Mouse (Mus musculus) liver, adult 2 months (tissue): ENCODE measurements around the gene Sohlh2. TPM values are rescaled to one million over a fixed set of nuclear protein-coding genes. Genes with fewer than 3 reads are reported as not detected.

Experiments
- DNase-seq: peaks from one replicate; pipeline ENCODE4 v3.0.0-alpha.2; 2011; ENCODE audit warnings: low read depth, low spot score; ENCODE audit errors: extremely low read depth
- H3K27ac ChIP-seq: fragments of 200-500 bp; replicated peaks from 2 replicates; pipeline ENCODE4 v1.5.1; 2012; ENCODE audit warnings: low read depth, mild to moderate bottlenecking, control low read depth, inconsistent platforms, low read length; ENCODE audit not compliant: insufficient read depth
- H3K27me3 ChIP-seq: fragments of 200-500 bp; 2 replicates; pipeline ENCODE4 v1.6.1; 2012; ENCODE audit warnings: mild to moderate bottlenecking, moderate library complexity, low read length, inconsistent platforms; ENCODE audit not compliant: control insufficient read depth, insufficient read depth
- H3K36me3 ChIP-seq: fragments of 200-500 bp; 2 replicates; pipeline ENCODE4 v1.6.1; 2012; ENCODE audit warnings: low read length, inconsistent platforms; ENCODE audit not compliant: control insufficient read depth, insufficient read depth
- H3K4me1 ChIP-seq: fragments of 200-500 bp; 2 replicates; pipeline ENCODE4 v1.6.1; 2011; ENCODE audit warnings: low read length; ENCODE audit not compliant: control insufficient read depth, insufficient read depth
- H3K4me3 ChIP-seq: fragments of 200-500 bp; 2 replicates; pipeline ENCODE4 v1.5.1; 2011; ENCODE audit warnings: low read depth, mild to moderate bottlenecking, control low read depth, low read length, moderate library complexity; ENCODE audit not compliant: insufficient read depth
- H3K79me2 ChIP-seq: fragments of 200-500 bp; 2 replicates; pipeline ENCODE4 v1.6.1; 2012; ENCODE audit warnings: inconsistent platforms, mild to moderate bottlenecking, low read length, moderate library complexity; ENCODE audit not compliant: control insufficient read depth, insufficient read depth
- H3K9ac ChIP-seq: fragments of 200-500 bp; 2 replicates; pipeline ENCODE4 v1.6.1; 2012; ENCODE audit warnings: low read depth, mild to moderate bottlenecking, control low read depth, inconsistent platforms, low read length
- CTCF ChIP-seq: fragments of 200-500 bp; IDR thresholded peaks from 2 replicates; pipeline ENCODE4 v1.5.1; 2011; ENCODE audit warnings: low read depth, low read length, control low read depth
- POLR2A ChIP-seq: fragments of 200-500 bp; IDR thresholded peaks from 2 replicates; pipeline ENCODE4 v1.6.1; 2011; ENCODE audit warnings: low read length, control low read depth; ENCODE audit not compliant: insufficient read depth; ENCODE audit errors: extremely low read depth
- WGBS: fragments of 180-500 bp; shearing (Covaris S2); methylation state at CpG from one replicate; pipeline ENCODE4 v1.1.7; 2018; 5-methylcytosine and 5-hydroxymethylcytosine counted together
- polyA plus RNA-seq: library from polyadenylated mRNA; depleted of rRNA; stranded (reverse); fragments of >200 nt; gene quantifications from 2 replicates; pipeline ENCODE4 v1.2.3, GENCODE M21; 2012
- total RNA-seq: library from RNA; depleted of rRNA; stranded (reverse); fragments of >200 nt; gene quantifications from 2 replicates; pipeline ENCODE4 v1.2.3, GENCODE M21; 2014

Gene Sohlh2
- total and polyA plus RNA-seq, 2 experiments = not detected

DNA sequence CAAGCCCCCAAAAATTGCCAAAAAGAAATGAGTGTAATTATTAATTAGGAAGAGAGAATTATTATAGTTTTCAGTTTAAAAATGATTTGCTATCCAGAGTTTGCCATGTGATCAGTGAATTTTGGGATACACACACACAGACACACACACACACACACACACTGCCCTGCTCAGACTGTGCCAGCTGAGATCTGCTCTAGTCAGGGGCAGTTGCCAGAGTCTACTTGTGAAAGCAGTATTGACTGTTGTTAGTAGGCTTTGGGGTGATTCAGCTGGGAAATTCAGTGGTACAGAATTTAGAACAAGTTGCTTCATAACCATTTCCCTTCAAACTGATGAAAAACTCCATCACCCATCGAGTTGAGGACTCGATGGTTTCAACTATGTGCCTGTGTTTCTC is 34.7 kb upstream of the Sohlh2 start:
- Histone ChIP-seq H3K79me2 (no peaks in the 10 kb centered on the region), H3K27me3 (no peaks in the 10 kb centered on the region), H3K9ac (no peak overlapping the region), H3K4me1 (peaks cover 3% of the 10 kb centered on the region; the same call in 1 of the 2 replicates), H3K27ac (0 out of 2 replicates have a peak overlapping the region, but pooled peaks have one; percentile 21), H3K36me3 (no peaks in the 10 kb centered on the region), H3K4me3 (no peak overlapping the region)
- 30% methylated on average over 2 of the region's 2 CpGs for WGBS
- TF ChIP-seq POLR2A (no peak), CTCF (no peak)
- DNase-seq = peak; percentile 84

DNA sequence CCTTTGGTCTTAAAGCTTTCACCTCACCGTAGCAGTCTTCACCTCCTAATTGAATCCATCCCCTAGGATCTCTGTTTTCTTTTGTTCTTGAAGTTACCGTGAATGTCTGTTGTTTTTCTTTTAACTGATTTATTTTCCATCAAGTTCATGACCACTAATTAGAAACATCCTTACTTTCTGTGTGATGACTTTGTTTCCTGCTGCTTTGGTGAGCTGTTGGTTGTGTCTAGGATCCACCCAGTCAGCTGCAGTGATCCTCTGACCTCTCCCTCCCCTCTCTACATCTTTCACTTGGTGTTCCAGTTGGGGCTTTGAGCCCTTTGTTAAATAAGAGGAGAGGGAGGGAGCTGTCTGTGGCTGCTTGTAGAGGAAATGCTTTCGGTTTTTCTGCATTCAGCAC is 33.7 kb upstream of the Sohlh2 start:
- TF ChIP-seq CTCF (no peak), POLR2A (no peak)
- H3K9ac ChIP-seq = no peak overlapping the region
- no peaks in the 10 kb centered on the region for H3K36me3 ChIP-seq
- no peak overlapping the region for H3K27ac ChIP-seq
- H3K27me3 ChIP-seq = no peaks in the 10 kb centered on the region
- H3K79me2 ChIP-seq = no peaks in the 10 kb centered on the region
- WGBS = 74% methylated on average over 3 of the region's 3 CpGs
- DNase-seq = no peak
- H3K4me3 ChIP-seq = no peak overlapping the region
- peaks cover 3% of the 10 kb centered on the region; the same call in 1 of the 2 replicates for H3K4me1 ChIP-seq

DNA sequence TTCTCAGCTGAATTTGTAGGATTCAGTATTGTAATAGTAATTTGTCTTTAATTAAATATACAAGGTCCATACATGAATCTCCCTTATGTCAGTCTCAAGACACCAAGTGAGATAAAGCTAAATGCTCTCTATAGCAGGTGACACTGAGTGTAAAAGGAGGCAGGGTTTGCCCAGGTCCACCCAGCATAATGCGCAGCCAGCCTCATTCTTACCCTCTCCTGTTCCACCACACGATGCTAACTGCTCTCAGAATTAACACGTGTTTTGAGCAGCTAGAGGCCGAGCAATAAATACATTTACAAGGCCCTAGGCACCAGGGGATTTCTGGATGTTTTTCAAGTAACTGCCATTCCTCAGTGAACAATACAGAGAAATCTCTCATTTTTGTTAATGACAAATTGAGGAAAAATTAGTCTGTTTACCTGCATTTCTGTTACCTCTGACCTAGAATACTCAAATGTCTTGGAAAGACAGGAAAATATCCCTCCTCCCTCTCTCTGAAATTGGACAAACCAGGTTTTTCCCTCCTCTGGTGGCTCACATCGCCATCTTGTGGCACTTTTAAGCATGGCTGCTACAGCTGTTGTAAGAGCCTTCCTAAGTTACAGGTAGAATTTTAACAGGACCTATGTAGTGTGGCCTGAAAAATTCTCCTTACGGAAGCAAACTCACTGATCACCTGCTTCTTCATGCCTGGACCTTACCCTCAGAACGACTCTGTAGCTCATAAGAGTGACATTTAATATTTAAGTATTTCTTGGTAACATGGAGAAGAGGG is 30.0 kb upstream of the Sohlh2 start:
- no peaks in the 10 kb centered on the region for H3K36me3 ChIP-seq
- no peaks in the 10 kb centered on the region for H3K27me3 ChIP-seq
- H3K27ac ChIP-seq = no peak overlapping the region
- no peaks in the 10 kb centered on the region for H3K79me2 ChIP-seq
- H3K4me1 ChIP-seq = peaks cover 2% of the 10 kb centered on the region; the same call in 1 of the 2 replicates
- peak; percentile 64 for DNase-seq
- H3K9ac ChIP-seq = no peak overlapping the region
- TF ChIP-seq CTCF = peak; percentile 45; the same call in 1 of the 2 replicates
- no peak for TF ChIP-seq POLR2A
- 45% methylated on average over 7 of the region's 7 CpGs for WGBS
- H3K4me3 ChIP-seq = no peak overlapping the region

- DNase-seq = peak; percentile 41
- TF ChIP-seq POLR2A (no peak), CTCF (no peak)
- Histone ChIP-seq H3K9ac (no peak overlapping the region), H3K36me3 (no peaks in the 10 kb centered on the region), H3K4me3 (no peak overlapping the region), H3K27me3 (no peaks in the 10 kb centered on the region), H3K79me2 (no peaks in the 10 kb centered on the region), H3K4me1 (no peaks in the 10 kb centered on the region), H3K27ac (no peak overlapping the region)
- 62% methylated on average over 6 of the region's 6 CpGs for WGBS
Observed at GRCm38 (mm10) chr3:55152673-55153334, 29.0 kb upstream of the Sohlh2 start.

DNA sequence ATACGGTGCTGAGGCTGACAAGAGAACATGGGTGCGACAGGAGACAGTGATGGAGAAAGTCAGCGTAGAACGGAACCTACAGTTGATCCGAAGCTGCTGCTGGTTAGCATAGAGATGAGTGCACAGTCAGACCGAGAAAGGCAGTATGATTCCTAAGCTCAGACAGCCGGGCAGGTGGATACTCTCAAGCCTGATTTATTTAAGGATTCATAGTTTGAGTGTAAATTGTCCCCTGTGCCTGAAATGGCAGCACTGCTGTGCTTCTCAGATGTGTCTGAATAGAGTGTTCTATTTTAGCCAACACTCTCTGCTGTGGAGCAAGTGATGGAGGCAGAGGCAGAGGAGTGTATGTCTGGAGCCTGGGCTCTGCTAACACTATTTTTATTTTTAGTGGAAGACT is 27.7 kb upstream of the Sohlh2 start:
- Histone ChIP-seq H3K4me1 (no peaks in the 10 kb centered on the region), H3K27ac (no peak overlapping the region), H3K79me2 (no peaks in the 10 kb centered on the region), H3K4me3 (no peak overlapping the region), H3K9ac (no peak overlapping the region), H3K36me3 (no peaks in the 10 kb centered on the region), H3K27me3 (no peaks in the 10 kb centered on the region)
- TF ChIP-seq POLR2A = no peak
- TF ChIP-seq CTCF = no peak
- no peak for DNase-seq
- 87% methylated on average over 7 of the region's 7 CpGs for WGBS

DNA sequence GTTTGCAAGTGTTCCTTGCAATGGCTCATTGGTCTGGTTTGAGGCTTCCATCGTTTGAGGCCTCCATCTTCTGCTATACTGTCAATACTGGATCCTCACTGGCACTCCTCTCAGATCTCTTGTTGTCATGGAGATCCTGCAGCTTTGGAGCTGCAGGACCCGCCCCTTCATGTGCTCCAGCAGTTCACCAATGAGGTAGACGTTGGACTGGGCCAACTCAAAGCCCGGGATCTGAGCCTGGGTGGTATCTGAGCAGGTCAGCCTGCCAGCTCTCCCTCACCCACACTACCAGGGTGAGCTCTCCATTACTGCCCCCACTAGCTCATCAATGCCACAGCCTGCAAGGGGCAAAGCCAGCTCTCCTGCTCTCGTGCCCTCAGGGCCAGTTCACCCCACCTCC is 24.4 kb upstream of the Sohlh2 start:
- Histone ChIP-seq H3K79me2 (no peaks in the 10 kb centered on the region), H3K27ac (no peak overlapping the region), H3K36me3 (no peaks in the 10 kb centered on the region), H3K4me3 (no peak overlapping the region), H3K4me1 (no peaks in the 10 kb centered on the region), H3K9ac (no peak overlapping the region), H3K27me3 (no peaks in the 10 kb centered on the region)
- TF ChIP-seq POLR2A = no peak
- no peak for TF ChIP-seq CTCF
- no peak for DNase-seq
- 56% methylated on average over 5 of the region's 5 CpGs for WGBS
